Mouse (Mus musculus) ES-E14 (cell line): ENCODE measurements around the gene Ctsa. TPM values are rescaled to one million over a fixed set of nuclear protein-coding genes. Genes with fewer than 3 reads are reported as not detected.

ENCODE experiments used
- DNase-seq: peaks from one replicate; pipeline ENCODE4 v3.0.0-alpha.2; 2013; ENCODE audit warnings: low read depth, low spot score
- H3K27ac ChIP-seq: 2 replicates; pipeline ENCODE4 v1.5.1; 2012; ENCODE audit warnings: low read depth, mild to moderate bottlenecking, low read length, moderate library complexity, mixed read lengths; ENCODE audit not compliant: poor library complexity, insufficient read depth, severe bottlenecking
- H3K36me3 ChIP-seq: 2 replicates; pipeline ENCODE4 v1.6.1; 2012; ENCODE audit warnings: mild to moderate bottlenecking, low read length, moderate library complexity, mixed read lengths; ENCODE audit not compliant: control insufficient read depth, poor library complexity, insufficient read depth, severe bottlenecking
- H3K4me1 ChIP-seq, 2 experiments: fragments of 150-350 bp in 1 of 2; sonication (generic) in 1 of 2; 2 replicates each; pipeline ENCODE4 v1.6.1; 2012; ENCODE audit warnings: low read length in 2 of 2, mild to moderate bottlenecking in 1 of 2, mixed read lengths in 1 of 2; ENCODE audit not compliant: control insufficient read depth in 2 of 2, insufficient read depth in 2 of 2, poor library complexity in 1 of 2
- H3K4me3 ChIP-seq, 2 experiments: fragments of 150-350 bp in 1 of 2; sonication (generic) in 1 of 2; 2 replicates each; pipeline ENCODE4 v1.5.1; 2012; ENCODE audit warnings: low read length in 2 of 2, low read depth in 1 of 2, mild to moderate bottlenecking in 1 of 2, mixed read lengths in 1 of 2; ENCODE audit not compliant: insufficient read depth in 1 of 2, poor library complexity in 1 of 2, severe bottlenecking in 1 of 2
- H3K9ac ChIP-seq: 2 replicates; pipeline ENCODE4 v1.6.1; 2012; ENCODE audit warnings: low read depth, mild to moderate bottlenecking, low read length, mixed read lengths; ENCODE audit not compliant: poor library complexity, insufficient read depth, severe bottlenecking
- H3K9me3 ChIP-seq: fragments of 150-350 bp; sonication (generic); 2 replicates; pipeline ENCODE4 v1.6.1; 2012; ENCODE audit warnings: low read depth, mild to moderate bottlenecking, low read length; ENCODE audit not compliant: control insufficient read depth, insufficient read depth
- CHD2 ChIP-seq: IDR thresholded peaks from 2 replicates; pipeline ENCODE4 v1.6.1; 2014; ENCODE audit warnings: mild to moderate bottlenecking, low read depth, low read length, inconsistent platforms
- HCFC1 ChIP-seq: IDR thresholded peaks from 2 replicates; pipeline ENCODE4 v1.6.1; 2012; ENCODE audit warnings: low read length, inconsistent platforms, borderline replicate concordance; ENCODE audit not compliant: insufficient read depth
- MAFK ChIP-seq: IDR thresholded peaks from 2 replicates; pipeline ENCODE4 v1.6.1; 2014; ENCODE audit warnings: mild to moderate bottlenecking, low read depth, low read length, inconsistent platforms; ENCODE audit not compliant: insufficient read depth
- ZC3H11A ChIP-seq: IDR thresholded peaks from 2 replicates; pipeline ENCODE4 v1.6.1; 2012; ENCODE audit warnings: low read depth, mild to moderate bottlenecking, inconsistent platforms, low read length, borderline replicate concordance
- ZNF384 ChIP-seq: IDR thresholded peaks from 2 replicates; pipeline ENCODE4 v1.6.1; 2012; ENCODE audit warnings: low read depth, low read length, inconsistent platforms
- in situ Hi-C, 2 experiments: fragments of 600-800 bp; cut with MboI; formaldehyde crosslinking; loops; one replicate each; pipeline ENCODE4 v1.15.1; 2025; ENCODE audit warnings: low sequenced_read_pairs in 2 of 2, inconsistent platforms in 1 of 2; ENCODE audit not compliant: unreplicated experiment in 2 of 2
- total RNA-seq: library from RNA; depleted of rRNA; stranded (reverse); fragments of 300-350 nt; gene quantifications from 2 replicates; pipeline ENCODE4 v1.2.3, GENCODE M21; 2012

The Ctsa gene
- total RNA-seq, 1 experiment: 103 TPM

DNA sequence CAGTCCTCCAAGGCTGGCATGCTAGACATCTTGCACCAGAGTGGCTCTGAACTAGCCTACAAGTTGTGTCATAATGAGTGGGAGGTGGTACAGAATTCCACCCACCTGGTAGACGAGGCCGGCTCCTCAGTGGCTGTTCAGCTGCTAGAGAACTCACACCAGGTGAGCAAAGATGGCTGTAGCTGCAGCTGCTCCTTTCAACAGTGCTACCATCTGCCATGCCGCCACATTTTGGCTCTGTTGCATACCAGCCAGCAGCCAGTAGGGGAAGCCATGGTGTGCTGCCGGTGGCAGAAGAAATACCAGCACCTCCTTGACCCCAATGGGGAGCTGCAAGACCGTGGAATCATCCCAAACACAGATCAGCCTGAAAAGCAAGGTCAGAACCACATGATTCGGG is 11.6 kb upstream of the Ctsa start:
- no peak for DNase-seq
- TF ChIP-seq CHD2 (no peak), ZNF384 (no peak), HCFC1 (no peak), MAFK (no peak), ZC3H11A (no peak)
- H3K27ac ChIP-seq: peak overlapping the region; percentile 4; the same call in 1 of the 2 replicates
- H3K36me3 ChIP-seq: peaks cover 27% of the 10 kb centered on the region
- in situ Hi-C loops: no loop called here
- no peak overlapping the region; the same call in 1 of the 2 replicates for H3K9ac ChIP-seq
- no peaks in the 10 kb centered on the region for H3K9me3 ChIP-seq
- H3K4me1 ChIP-seq: peaks cover 13 to 31% of the 10 kb centered on the region in 2 experiments
- no peak overlapping the region for H3K4me3 ChIP-seq

DNA sequence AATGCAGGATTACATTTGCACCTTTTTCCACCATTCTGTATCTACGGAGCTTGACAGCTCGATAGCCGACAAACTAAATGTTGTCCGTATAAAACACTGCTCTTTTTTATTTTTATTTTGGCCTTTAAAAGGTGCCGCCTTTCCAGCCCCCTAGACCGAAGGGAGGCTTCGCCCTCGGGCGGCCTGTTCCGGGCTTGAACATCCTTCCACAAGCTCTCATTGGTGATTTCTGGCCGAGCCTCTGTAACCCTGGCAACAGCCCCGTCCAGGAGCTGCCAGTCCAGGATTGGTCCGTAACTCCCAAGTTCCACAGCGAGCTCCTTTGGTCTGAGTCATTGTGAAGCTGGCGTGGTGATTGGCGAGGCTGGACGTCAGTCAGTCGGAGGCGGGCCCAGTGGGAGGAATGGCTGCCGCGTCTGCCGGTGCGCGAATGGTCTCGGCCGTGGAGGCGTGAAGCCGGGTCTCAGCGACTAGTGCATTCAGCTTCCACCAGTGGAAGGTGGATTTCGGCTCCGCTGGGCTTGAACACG is 10.0 kb upstream of the Ctsa start, which contains the start of gene Zswim1:
Gene Zswim1, plus strand, starts transcription at position 51 of the 530 bp plus-strand sequence.
- peak; percentile 97 for DNase-seq
- TF ChIP-seq MAFK (no peak), ZC3H11A (no peak), CHD2 (no peak; the same call in 1 of the 2 replicates), HCFC1 (0 out of 2 replicates have a peak, but pooled peaks have one; percentile 32)
- no peaks in the 10 kb centered on the region for H3K9me3 ChIP-seq
- peak within 1 kb of the TSS; percentile 86 to 98 for H3K4me3 ChIP-seq
- in situ Hi-C loops: no loop called here
- H3K27ac ChIP-seq: peak within 1 kb of the TSS; percentile 99
- peaks cover 10 to 35% of the 10 kb centered on the region in 2 experiments for H3K4me1 ChIP-seq
- peaks cover 43% of the 10 kb centered on the region for H3K36me3 ChIP-seq
- H3K9ac ChIP-seq: peak within 1 kb of the TSS; percentile 99

DNA sequence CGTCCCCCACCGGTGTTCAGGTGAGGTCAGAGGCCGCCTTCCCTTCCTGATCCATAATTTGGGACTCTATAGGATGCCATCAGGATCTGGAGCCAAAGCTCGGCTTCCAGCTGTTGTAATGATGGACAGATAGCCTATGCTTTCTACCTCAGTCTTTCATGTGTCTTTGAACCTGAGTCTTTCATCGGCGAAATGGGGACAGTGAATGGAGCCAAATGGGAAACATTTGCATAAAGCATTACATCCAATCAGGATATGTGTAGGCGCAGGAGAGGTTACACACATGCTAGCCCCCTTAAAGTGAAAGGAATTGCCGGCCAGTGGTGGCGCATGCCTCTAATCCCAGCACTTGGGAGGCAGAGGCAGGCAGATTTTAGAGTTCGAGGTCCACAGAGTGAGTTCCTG is 9.5 kb upstream of the Ctsa start:
- Histone ChIP-seq H3K4me1 (peaks cover 6 to 34% of the 10 kb centered on the region in 2 experiments), H3K4me3 (peak overlapping the region; percentile 86 to 98), H3K27ac (peak overlapping the region; percentile 99), H3K9me3 (no peaks in the 10 kb centered on the region), H3K9ac (peak overlapping the region; percentile 99), H3K36me3 (peaks cover 48% of the 10 kb centered on the region)
- DNase-seq: no peak
- in situ Hi-C loops: no loop called here
- TF ChIP-seq HCFC1 (no peak), CHD2 (no peak), ZNF384 (no peak), MAFK (no peak), ZC3H11A (no peak)

GRCm38 (mm10) chr2:164823969-164824368 is 8.7 kb upstream of the Ctsa start:
- Histone ChIP-seq H3K36me3 (peaks cover 50% of the 10 kb centered on the region), H3K9me3 (no peaks in the 10 kb centered on the region), H3K4me3 (peak overlapping the region; percentile 86 to 98), H3K27ac (peak overlapping the region; percentile 99), H3K4me1 (peaks cover 6 to 41% of the 10 kb centered on the region in 2 experiments; a peak in 3 of 4 replicates), H3K9ac (peak overlapping the region; percentile 25; the same call in 1 of the 2 replicates)
- in situ Hi-C loops: no loop called here
- peak; percentile 89 for DNase-seq
- TF ChIP-seq ZNF384 (peak; percentile 90), CHD2 (peak; percentile 55; the same call in 1 of the 2 replicates), HCFC1 (no peak)

DNA sequence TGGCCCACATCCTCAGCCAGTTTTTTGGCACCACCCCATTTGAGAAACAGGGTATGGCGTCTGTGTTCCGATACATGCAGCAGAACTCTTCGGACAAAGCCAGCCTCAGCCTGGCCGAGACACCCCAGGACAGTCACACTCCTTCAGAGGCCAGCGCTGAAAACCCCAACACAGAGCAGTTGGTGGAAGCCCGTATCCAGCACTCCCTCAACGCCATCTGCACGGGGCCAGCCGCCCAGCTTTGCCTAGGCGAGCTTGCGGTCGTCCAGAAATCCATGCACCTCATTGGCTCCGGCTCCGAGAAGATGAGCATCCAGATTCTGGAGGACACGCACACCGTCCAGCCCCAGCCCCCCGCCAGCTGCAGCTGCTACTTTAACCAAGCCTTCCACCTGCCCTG is 7.2 kb upstream of the Ctsa start:
- H3K27ac ChIP-seq: no peak overlapping the region
- peaks cover 6 to 38% of the 10 kb centered on the region in 2 experiments; a peak in 3 of 4 replicates for H3K4me1 ChIP-seq
- in situ Hi-C loops: no loop called here
- H3K9ac ChIP-seq: peak overlapping the region; percentile 48
- no peak for TF ChIP-seq ZC3H11A
- TF ChIP-seq ZNF384: no peak
- no peak for TF ChIP-seq HCFC1
- no peak for TF ChIP-seq MAFK
- no peak for TF ChIP-seq CHD2
- peak overlapping the region; percentile 37 to 98 for H3K4me3 ChIP-seq
- H3K9me3 ChIP-seq: no peaks in the 10 kb centered on the region
- DNase-seq: no peak
- H3K36me3 ChIP-seq: peaks cover 43% of the 10 kb centered on the region
